Mouse (Mus musculus) ES-Bruce4 (cell line): ENCODE data around the gene Phospho1. TPM values are rescaled to one million over a fixed set of nuclear protein-coding genes. Genes with fewer than 3 reads are reported as not detected.

Experiments used
- H3K27ac ChIP-seq: 2 replicates; pipeline ENCODE4 v1.5.1; 2012; ENCODE audit warnings: low read length, inconsistent platforms; ENCODE audit not compliant: insufficient read depth
- H3K27me3 ChIP-seq: 2 replicates; pipeline ENCODE4 v1.6.1; 2012; ENCODE audit warnings: mild to moderate bottlenecking, low read length, inconsistent platforms; ENCODE audit not compliant: control insufficient read depth, poor library complexity, insufficient read depth, severe bottlenecking
- H3K36me3 ChIP-seq: 2 replicates; pipeline ENCODE4 v1.6.1; 2012; ENCODE audit warnings: inconsistent platforms, mild to moderate bottlenecking, low read length, moderate library complexity; ENCODE audit not compliant: control insufficient read depth, poor library complexity, insufficient read depth, severe bottlenecking
- H3K4me1 ChIP-seq: one replicate; pipeline ENCODE4 v1.8.1; 2011; ENCODE audit warnings: low read length; ENCODE audit not compliant: control insufficient read depth, insufficient read depth
- H3K4me3 ChIP-seq: 2 replicates; pipeline ENCODE4 v1.5.1; 2011; ENCODE audit warnings: low read depth, mild to moderate bottlenecking, low read length
- H3K9ac ChIP-seq: 2 replicates; pipeline ENCODE4 v1.6.1; 2012; ENCODE audit warnings: low read depth, mild to moderate bottlenecking, inconsistent platforms; ENCODE audit not compliant: poor library complexity, severe bottlenecking
- H3K9me3 ChIP-seq: replicated peaks from 2 replicates; pipeline ENCODE4 v1.6.1; 2012; ENCODE audit warnings: mild to moderate bottlenecking, low read length, inconsistent platforms; ENCODE audit not compliant: control insufficient read depth, poor library complexity, insufficient read depth, severe bottlenecking
- CTCF ChIP-seq: IDR thresholded peaks from one replicate; pipeline ENCODE4 v1.8.1; 2011; ENCODE audit warnings: low read depth, low read length
- EP300 ChIP-seq: IDR thresholded peaks from 2 replicates; pipeline ENCODE4 v1.6.1; 2011; ENCODE audit warnings: low read depth, low read length; ENCODE audit not compliant: insufficient read depth
- POLR2A ChIP-seq: IDR thresholded peaks from one replicate; pipeline ENCODE4 v1.8.1; 2011; ENCODE audit warnings: low read length; ENCODE audit not compliant: insufficient read depth
- polyA plus RNA-seq: library from polyadenylated mRNA; stranded (reverse); fragments of >200 nt; gene quantifications from 2 replicates; pipeline ENCODE4 v1.2.4, GENCODE M21; 2011; ENCODE audit warnings: low read depth; ENCODE audit not compliant: missing spikeins, insufficient read depth, insufficient read length

Phospho1 gene
- polyA plus RNA-seq, 1 experiment, result 5.8 TPM

DNA sequence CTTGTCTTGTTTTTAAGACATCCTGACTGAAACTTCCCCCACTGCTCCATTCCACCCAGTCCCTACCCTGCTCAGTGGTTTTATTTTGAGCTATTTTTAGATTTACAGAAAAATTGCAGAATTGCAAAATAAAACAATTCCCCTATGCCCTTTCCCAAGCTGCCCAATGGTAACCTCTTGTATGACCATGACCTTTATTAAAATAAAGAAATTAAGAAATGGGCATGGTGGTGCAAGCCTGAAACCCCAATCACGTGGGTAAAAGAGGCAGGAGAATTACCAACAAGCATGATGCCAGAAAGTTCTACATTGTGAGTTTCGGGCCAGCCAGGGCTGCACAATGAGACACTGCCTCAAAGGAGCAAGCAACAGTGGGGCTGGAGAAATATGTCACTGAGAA, 26.6 kb downstream of the Phospho1 start:
- no peaks in the 10 kb centered on the region for H3K36me3 ChIP-seq
- H3K4me3 ChIP-seq, result no peak overlapping the region
- no peaks in the 10 kb centered on the region for H3K9me3 ChIP-seq
- TF ChIP-seq POLR2A, result no peak
- TF ChIP-seq CTCF, result no peak
- TF ChIP-seq EP300, result no peak
- H3K27ac ChIP-seq, result no peak overlapping the region
- no peaks in the 10 kb centered on the region for H3K4me1 ChIP-seq
- no peak overlapping the region for H3K9ac ChIP-seq
- H3K27me3 ChIP-seq, result no peaks in the 10 kb centered on the region

DNA sequence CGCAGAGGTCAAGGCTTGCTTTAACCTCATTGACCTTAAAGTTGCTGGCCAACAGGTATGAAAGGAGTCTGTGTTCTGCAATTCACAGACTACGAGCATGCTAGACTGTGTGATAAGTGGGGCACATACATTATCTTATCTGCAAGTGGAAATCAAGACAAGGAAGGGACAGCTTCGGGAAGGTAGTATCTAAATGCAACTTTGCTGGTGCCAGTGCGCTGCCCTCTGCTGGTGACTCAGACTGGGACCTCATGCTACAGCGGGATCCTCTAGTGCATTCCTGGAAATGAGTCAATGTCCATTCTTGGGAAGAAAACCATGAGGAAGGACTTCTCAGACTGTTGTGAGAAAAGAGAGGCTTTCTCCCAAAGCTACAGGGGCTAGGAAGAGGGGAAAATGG, 29.4 kb downstream of the Phospho1 start:
- Histone ChIP-seq H3K27me3 (no peaks in the 10 kb centered on the region), H3K9ac (no peak overlapping the region), H3K27ac (no peak overlapping the region), H3K9me3 (no peaks in the 10 kb centered on the region), H3K4me3 (no peak overlapping the region), H3K4me1 (no peaks in the 10 kb centered on the region), H3K36me3 (no peaks in the 10 kb centered on the region)
- TF ChIP-seq EP300 (no peak), CTCF (peak; percentile 86)

DNA sequence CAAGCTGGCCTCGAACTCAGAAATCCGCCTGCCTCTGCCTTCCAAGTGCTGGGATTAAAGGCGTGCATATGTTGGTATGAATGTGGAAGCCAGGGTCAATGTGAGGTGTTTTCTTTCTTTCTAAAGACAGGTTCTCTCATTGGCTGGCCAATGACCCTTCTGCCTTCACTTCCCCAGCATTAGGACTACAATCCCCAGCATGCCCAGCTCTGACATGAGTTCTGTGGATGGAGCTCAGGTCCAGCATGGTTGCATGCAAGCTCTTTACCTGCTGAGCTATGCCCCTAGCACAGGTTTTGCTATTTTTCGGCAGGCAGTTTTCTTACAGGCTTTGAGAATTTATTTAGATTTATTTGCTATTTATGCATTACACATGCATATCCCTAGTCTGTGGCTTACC, 33.0 kb downstream of the Phospho1 start:
- H3K9me3 ChIP-seq, result no peaks in the 10 kb centered on the region
- peaks cover 11% of the 10 kb centered on the region for H3K36me3 ChIP-seq
- no peak for TF ChIP-seq CTCF
- TF ChIP-seq POLR2A, result no peak
- no peak for TF ChIP-seq EP300
- H3K27me3 ChIP-seq, result no peaks in the 10 kb centered on the region
- H3K4me3 ChIP-seq, result no peak overlapping the region
- no peak overlapping the region for H3K27ac ChIP-seq
- H3K4me1 ChIP-seq, result no peaks in the 10 kb centered on the region
- no peak overlapping the region for H3K9ac ChIP-seq

DNA sequence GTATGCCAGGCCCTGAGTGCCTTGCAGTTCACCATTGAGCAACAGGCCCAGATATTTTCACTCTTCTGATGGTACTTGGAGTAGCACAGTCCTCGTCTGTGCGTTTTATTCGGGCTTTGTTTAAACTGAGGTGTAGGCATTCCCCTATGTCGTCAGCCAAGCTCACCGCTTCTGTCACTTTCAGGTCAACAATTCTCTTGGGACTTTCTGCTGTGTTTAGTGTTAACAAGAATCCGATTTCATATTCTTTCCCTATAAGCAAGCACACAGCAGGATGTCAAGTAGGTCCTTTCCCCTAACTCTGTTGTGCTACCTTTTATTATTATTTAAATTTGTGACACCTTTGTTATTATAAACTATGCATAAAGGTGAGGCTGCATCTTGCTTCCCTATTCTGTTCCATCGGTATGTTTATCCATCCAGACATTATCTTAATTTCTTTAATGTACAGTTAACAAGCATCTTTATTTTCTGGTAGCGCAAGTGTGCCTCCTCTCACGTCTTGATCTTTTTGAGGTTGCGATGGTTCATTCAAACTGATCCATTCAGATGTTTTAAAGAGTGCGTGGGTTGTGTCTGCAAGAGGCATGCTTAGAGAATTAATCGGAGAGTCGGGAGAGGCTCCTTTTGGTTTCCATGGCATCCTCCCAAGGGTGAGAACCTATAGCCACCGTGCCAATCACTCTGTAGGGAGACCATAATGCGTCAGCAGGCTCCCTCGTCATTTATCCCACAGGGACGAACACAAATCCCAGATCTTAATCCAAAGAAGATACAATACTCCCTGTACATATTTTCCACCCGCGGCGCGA, 33.6 kb downstream of the Phospho1 start:
- Histone ChIP-seq H3K36me3 (peaks cover 11% of the 10 kb centered on the region), H3K27ac (peak overlapping the region; percentile 73), H3K9me3 (no peaks in the 10 kb centered on the region), H3K27me3 (no peaks in the 10 kb centered on the region), H3K9ac (peak overlapping the region; percentile 88), H3K4me3 (peak overlapping the region; percentile 83), H3K4me1 (no peaks in the 10 kb centered on the region)
- TF ChIP-seq EP300, result no peak
- TF ChIP-seq CTCF, result no peak
- TF ChIP-seq POLR2A, result peak; percentile 3

DNA sequence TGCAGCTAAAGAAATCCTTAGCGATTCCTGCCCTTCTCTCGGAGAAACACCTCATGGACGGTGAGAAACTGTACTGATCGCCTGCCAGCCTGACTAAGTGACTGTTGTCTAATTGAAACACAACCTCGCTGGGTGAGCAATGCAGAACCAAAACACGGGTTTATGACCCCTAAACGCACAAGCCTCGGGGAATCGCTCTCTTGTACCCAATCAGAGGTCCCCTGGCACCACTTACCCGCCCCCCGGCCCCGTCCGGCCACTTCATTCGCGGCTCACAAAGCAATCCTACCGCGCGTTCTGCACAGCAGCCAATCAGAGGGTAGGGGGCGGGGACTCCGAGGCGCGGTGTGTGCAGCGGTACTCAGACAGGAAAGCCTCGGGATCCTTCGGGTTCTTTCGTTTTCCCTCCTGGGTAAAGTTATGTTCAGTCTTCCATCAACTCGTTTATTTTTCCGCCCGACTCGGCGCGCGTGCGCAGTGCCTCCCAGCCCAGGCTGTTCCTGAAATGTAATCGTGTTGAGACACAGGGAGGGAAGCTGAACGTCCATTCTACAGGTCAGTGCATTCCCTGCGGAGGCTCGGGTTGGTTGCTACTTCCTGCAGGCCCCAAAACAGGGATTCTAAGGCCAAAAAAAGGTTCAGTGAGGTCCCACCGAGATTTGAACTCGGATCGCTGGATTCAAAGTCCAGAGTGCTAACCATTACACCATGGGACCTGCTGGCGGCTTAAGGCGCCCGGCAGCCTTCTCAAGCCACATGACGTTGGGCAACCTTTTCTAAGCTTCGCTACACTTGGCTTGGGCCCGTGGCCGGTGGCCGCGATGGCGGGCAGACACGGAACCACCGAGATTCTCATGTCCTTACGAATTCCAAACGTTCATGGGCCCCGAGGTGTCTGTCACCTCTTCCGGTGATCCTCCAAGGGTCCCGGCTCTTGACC, 34.5 kb downstream of the Phospho1 start:
- peak overlapping the region; percentile 93 for H3K27ac ChIP-seq
- H3K36me3 ChIP-seq, result peaks cover 11% of the 10 kb centered on the region
- H3K9ac ChIP-seq, result peak overlapping the region; percentile 88
- no peaks in the 10 kb centered on the region for H3K4me1 ChIP-seq
- H3K27me3 ChIP-seq, result no peaks in the 10 kb centered on the region
- H3K9me3 ChIP-seq, result no peaks in the 10 kb centered on the region
- H3K4me3 ChIP-seq, result peak overlapping the region; percentile 97
- TF ChIP-seq POLR2A (peak; percentile 4), EP300 (no peak)

DNA sequence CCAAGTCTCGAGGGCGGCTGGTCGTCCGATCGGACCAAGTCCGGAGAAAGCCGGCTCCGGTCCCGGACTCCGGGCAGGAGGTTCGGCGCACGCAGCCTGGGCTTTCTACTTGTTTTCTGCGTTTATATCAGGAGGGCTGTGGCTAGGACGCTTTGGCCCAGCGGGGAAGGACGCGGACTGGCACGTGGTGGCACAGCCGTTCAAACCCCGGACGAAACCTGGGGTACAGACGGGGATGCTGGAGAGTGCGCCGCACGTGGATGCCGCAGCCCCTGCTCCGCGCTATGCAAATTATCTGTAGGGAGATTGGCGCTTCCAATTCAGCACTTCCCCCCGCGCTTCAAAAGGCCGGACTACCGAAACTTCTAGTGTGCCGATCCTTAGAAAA, 35.2 kb downstream of the Phospho1 start:
- Histone ChIP-seq H3K9me3 (no peaks in the 10 kb centered on the region), H3K27ac (peak overlapping the region; percentile 93), H3K4me3 (peak overlapping the region; percentile 97), H3K9ac (peak overlapping the region; percentile 88), H3K4me1 (no peaks in the 10 kb centered on the region), H3K36me3 (peaks cover 14% of the 10 kb centered on the region), H3K27me3 (no peaks in the 10 kb centered on the region)
- TF ChIP-seq CTCF, result no peak
- TF ChIP-seq EP300, result 0 out of 2 replicates have a peak, but pooled peaks have one; percentile 20
